Mouse (Mus musculus) embryonic facial prominence, embryonic 14.5 days (tissue): ENCODE measurements around the gene Myo9b. TPM values are rescaled to one million over a fixed set of nuclear protein-coding genes. Genes with fewer than 3 reads are reported as not detected.
"Not testable (repeated sequence)": the region's sequence is repeated elsewhere in the genome, so short reads cannot be mapped to it uniquely, and the experiment has no call there.

ENCODE experiments used
- ATAC-seq: fragments of 200-750 bp; cut with Nextera tagmentation; 2 replicates; pipeline ENCODE4 v1.8.0; 2017; ENCODE audit warnings: low read depth, moderate number of reproducible peaks, moderate TSS enrichment
- DNase-seq: peaks from one replicate; pipeline ENCODE4 v3.0.0-alpha.2; 2015; ENCODE audit warnings: low spot score
- H3K27ac ChIP-seq: fragments of 300-500 bp; sonication (generic); replicated peaks from 2 replicates; pipeline ENCODE4 v1.5.1; 2014; ENCODE audit warnings: low read depth, mild to moderate bottlenecking, low read length, moderate library complexity
- H3K27me3 ChIP-seq: fragments of 300-500 bp; sonication (generic); replicated peaks from 2 replicates; pipeline ENCODE4 v1.6.1; 2014; ENCODE audit warnings: low read length; ENCODE audit not compliant: control insufficient read depth, insufficient read depth
- H3K36me3 ChIP-seq: fragments of 300-500 bp; sonication (generic); 2 replicates; pipeline ENCODE4 v1.6.1; 2014; ENCODE audit warnings: low read length, mixed read lengths; ENCODE audit not compliant: control insufficient read depth, insufficient read depth
- H3K4me1 ChIP-seq: fragments of 300-500 bp; sonication (generic); 2 replicates; pipeline ENCODE4 v1.6.1; 2014; ENCODE audit warnings: antibody characterized with exemption, low read length; ENCODE audit not compliant: control insufficient read depth, insufficient read depth
- H3K4me2 ChIP-seq: fragments of 300-500 bp; sonication (generic); 2 replicates; pipeline ENCODE4 v1.6.1; 2014; ENCODE audit warnings: low read depth, mild to moderate bottlenecking, low read length, moderate library complexity, mixed read lengths
- H3K4me3 ChIP-seq: fragments of 300-500 bp; sonication (generic); 2 replicates; pipeline ENCODE4 v1.5.1; 2014; ENCODE audit warnings: low read depth, mild to moderate bottlenecking, low read length
- H3K9ac ChIP-seq: fragments of 300-500 bp; sonication (generic); 2 replicates; pipeline ENCODE4 v1.6.1; 2014; ENCODE audit warnings: low read depth, mild to moderate bottlenecking, low read length, moderate library complexity, mixed read lengths
- H3K9me3 ChIP-seq: fragments of 300-500 bp; sonication (generic); 2 replicates; pipeline ENCODE4 v1.6.1; 2016; ENCODE audit warnings: low read length; ENCODE audit not compliant: control insufficient read depth
- WGBS: fragments of 180-500 bp; shearing (Covaris S2); extraction: QIAGEN DNeasy Blood & Tissue Kit; methylation state at CpG from one replicate; pipeline ENCODE4 v1.1.7; 2014; 5-methylcytosine and 5-hydroxymethylcytosine counted together
- polyA plus RNA-seq: library from polyadenylated mRNA; unstranded; fragments of >200 nt; fragmentation: Nextera tagmentation; extraction: Ambion mirVana; gene quantifications from 2 replicates; pipeline ENCODE4 v1.2.1, GENCODE M21; 2014

Gene Myo9b
- polyA plus RNA-seq, result 24.1 and 26.0 TPM in 2 replicates

GRCm38 (mm10) chr8:71272286-71273150 lies at the start of gene Myo9b, which contains the start of gene Haus8:
Myo9b (plus strand) TSS chr8:71272714.
Haus8 (minus strand) TSS chr8:71272934.
- H3K36me3 ChIP-seq, result no peaks in the 10 kb centered on the region
- H3K9ac ChIP-seq, result peak within 1 kb of the TSS; percentile 83
- H3K27me3 ChIP-seq, result no peaks in the 10 kb centered on the region
- H3K4me2 ChIP-seq, result peak within 1 kb of the TSS; percentile 82
- DNase-seq (peak; percentile 100), ATAC-seq (peak; percentile 97)
- H3K4me1 ChIP-seq, result peaks cover 17% of the 10 kb centered on the region
- whole genome bisulfite sequencing, result under 1% methylated on average over 38 of the region's 84 CpGs
- H3K9me3 ChIP-seq, result no peaks in the 10 kb centered on the region
- H3K4me3 ChIP-seq, result peak within 1 kb of the TSS; percentile 82
- peak within 1 kb of the TSS; percentile 87 for H3K27ac ChIP-seq

- Histone ChIP-seq H3K4me3 (no peak overlapping the region), H3K9ac (no peak overlapping the region), H3K27me3 (no peaks in the 10 kb centered on the region), H3K9me3 (no peaks in the 10 kb centered on the region), H3K4me1 (no peaks in the 10 kb centered on the region), H3K36me3 (no peaks in the 10 kb centered on the region), H3K4me2 (no peak overlapping the region), H3K27ac (no peak overlapping the region)
- ATAC-seq (no peak), DNase-seq (peak; percentile 2)
- WGBS, result 53% methylated on average over 2 of the region's 2 CpGs
These were observed 48.0 kb upstream of the Myo9b start for GRCm38 (mm10) chr8:71224560-71224959.

- Histone ChIP-seq H3K4me2 (no peak overlapping the region), H3K4me1 (no peaks in the 10 kb centered on the region), H3K4me3 (no peak overlapping the region), H3K27ac (no peak overlapping the region), H3K9ac (no peak overlapping the region), H3K27me3 (no peaks in the 10 kb centered on the region), H3K36me3 (no peaks in the 10 kb centered on the region), H3K9me3 (no peaks in the 10 kb centered on the region)
- DNase-seq (no peak), ATAC-seq (no peak)
- WGBS, result 84% methylated on average over 2 of the region's 2 CpGs
These were observed 29.8 kb upstream of the Myo9b start for GRCm38 (mm10) chr8:71242757-71243156.

GRCm38 (mm10) chr8:71248203-71248602 lies 24.3 kb upstream of the Myo9b start:
- ATAC-seq, result no peak
- no peak overlapping the region for H3K27ac ChIP-seq
- H3K9ac ChIP-seq, result no peak overlapping the region
- DNase-seq, result no peak
- H3K27me3 ChIP-seq, result no peaks in the 10 kb centered on the region
- H3K9me3 ChIP-seq, result no peaks in the 10 kb centered on the region
- H3K4me3 ChIP-seq, result no peak overlapping the region
- 92% methylated on average over 1 of the region's 1 CpGs for WGBS
- H3K36me3 ChIP-seq, result peaks cover 17% of the 10 kb centered on the region; the same call in 1 of the 2 replicates
- H3K4me2 ChIP-seq, result no peak overlapping the region
- H3K4me1 ChIP-seq, result no peaks in the 10 kb centered on the region

GRCm38 (mm10) chr8:71256545-71257232 lies 15.8 kb upstream of the Myo9b start:
- Histone ChIP-seq H3K4me1 (no peaks in the 10 kb centered on the region), H3K9ac (no peak overlapping the region), H3K4me2 (no peak overlapping the region), H3K27ac (no peak overlapping the region), H3K4me3 (no peak overlapping the region), H3K27me3 (no peaks in the 10 kb centered on the region), H3K36me3 (peaks cover 51% of the 10 kb centered on the region), H3K9me3 (no peaks in the 10 kb centered on the region)
- no peak for DNase-seq
- WGBS, result 92% methylated on average over 3 of the region's 3 CpGs
- no peak for ATAC-seq

GRCm38 (mm10) chr8:71261234-71261633 lies 11.3 kb upstream of the Myo9b start:
- no peaks in the 10 kb centered on the region for H3K9me3 ChIP-seq
- H3K36me3 ChIP-seq, result peaks cover 25% of the 10 kb centered on the region
- ATAC-seq, result 0 out of 2 replicates have a peak, but pooled peaks have one; percentile 26
- H3K27ac ChIP-seq, result no peak overlapping the region
- peak; percentile 9 for DNase-seq
- no peak overlapping the region for H3K9ac ChIP-seq
- H3K4me3 ChIP-seq, result no peak overlapping the region
- H3K27me3 ChIP-seq, result no peaks in the 10 kb centered on the region
- H3K4me2 ChIP-seq, result no peak overlapping the region
- H3K4me1 ChIP-seq, result no peaks in the 10 kb centered on the region

- Histone ChIP-seq H3K4me3 (no peak overlapping the region), H3K4me2 (no peak overlapping the region), H3K27me3 (no peaks in the 10 kb centered on the region), H3K27ac (no peak overlapping the region), H3K4me1 (0 out of 2 replicates have a peak, but pooled peaks cover 3% of the 10 kb centered on the region), H3K9ac (no peak overlapping the region), H3K9me3 (no peaks in the 10 kb centered on the region), H3K36me3 (peaks cover 5% of the 10 kb centered on the region; the same call in 1 of the 2 replicates)
- DNase-seq (no peak), ATAC-seq (no peak)
- WGBS, result 98% methylated on average over 2 of the region's 2 CpGs
These were observed 4.8 kb upstream of the Myo9b start for GRCm38 (mm10) chr8:71267690-71268089.

GRCm38 (mm10) chr8:71268286-71268685 lies 4.2 kb upstream of the Myo9b start:
- H3K4me1 ChIP-seq, H3K27ac ChIP-seq, H3K4me2 ChIP-seq, H3K27me3 ChIP-seq, H3K9ac ChIP-seq, ATAC-seq, H3K4me3 ChIP-seq, H3K9me3 ChIP-seq, H3K36me3 ChIP-seq, DNase-seq: not testable (repeated sequence)
- 96% methylated on average over 5 of the region's 6 CpGs for WGBS
